11 mouse cellular contexts compared by ENCODE assay signal in genomic region chr7:105685541-105686197, GRCm38 (mm10). TPM values are rescaled to one million over a fixed set of nuclear protein-coding genes. Genes with fewer than 3 reads are reported as not detected.
DNase-seq lines count a peak whose midpoint lies in the region; ATAC-seq and TF ChIP-seq lines count a peak whose summit lies in the region.
"Had no signal": no experiment of that assay in that cellular context is flagged by ENCODE, and none has a peak within 500 bp of the region (broad histone marks: within the 10 kb centered on the region; RNA-seq: fewer than 3 reads in every experiment).

No protein-coding gene starts in this region.

- peak overlapping the region; percentile 51 for H3K4me2 ChIP-seq in heart, embryonic 11.5 days
- H3K4me2 ChIP-seq in embryonic facial prominence, embryonic 13.5 days, result peak overlapping the region; percentile 44
- H3K4me2 ChIP-seq: lung, embryonic 15.5 days had no signal

- H3K79me2 ChIP-seq in heart, adult 2 months (replicated peaks; ENCODE audit: control insufficient read depth, insufficient read depth, low read length), result no peaks in the 10 kb centered on the region

- no peak for ATAC-seq in heart, embryonic 11.5 days (replicated peaks; ENCODE audit: insufficient number of reproducible peaks, low FRiP score, low TSS enrichment)
- no peak; the same call in 1 of the 2 replicates for ATAC-seq in embryonic facial prominence, embryonic 13.5 days (ENCODE audit: insufficient number of reproducible peaks, insufficient read depth, low FRiP score, low TSS enrichment, low read depth)

- H3K27me3 ChIP-seq in heart, embryonic 11.5 days (ENCODE audit: control insufficient read depth, insufficient read depth, low read length), result no peaks in the 10 kb centered on the region
- H3K27me3 ChIP-seq in heart, adult 2 months (ENCODE audit: control insufficient read depth, insufficient read depth, low read length), result no peaks in the 10 kb centered on the region
- H3K27me3 ChIP-seq in embryonic facial prominence, embryonic 13.5 days, result peaks cover 5% of the 10 kb centered on the region; the same call in 1 of the 2 replicates
- H3K27me3 ChIP-seq: lung, embryonic 15.5 days had no signal

- no peak overlapping the region for H3K27ac ChIP-seq in heart, embryonic 11.5 days (ENCODE audit: low read depth, low read length)
- H3K27ac ChIP-seq in heart, adult 2 months, result no peak overlapping the region
- no peak overlapping the region for H3K27ac ChIP-seq in embryonic facial prominence, embryonic 13.5 days
- H3K27ac ChIP-seq: lung, embryonic 15.5 days had no signal

- H3K4me1 ChIP-seq in heart, embryonic 11.5 days (ENCODE audit: control insufficient read depth, insufficient read depth, low read length), result no peaks in the 10 kb centered on the region
- H3K4me1 ChIP-seq in heart, adult 2 months (ENCODE audit: control insufficient read depth, insufficient read depth, low read length), result no peaks in the 10 kb centered on the region
- H3K4me1 ChIP-seq in embryonic facial prominence, embryonic 13.5 days, result 0 out of 2 replicates have a peak, but pooled peaks cover 4% of the 10 kb centered on the region
- H3K4me1 ChIP-seq: lung, embryonic 15.5 days had no signal

- intact Hi-C loops in heart, adult 2 months (cut with DNase I), result no loop called here

- no peak overlapping the region for H3K4me3 ChIP-seq in heart, embryonic 11.5 days (ENCODE audit: low read depth, low read length)
- H3K4me3 ChIP-seq in heart, adult 2 months, result no peak overlapping the region
- no peak overlapping the region for H3K4me3 ChIP-seq in embryonic facial prominence, embryonic 13.5 days
- H3K4me3 ChIP-seq: lung, embryonic 15.5 days had no signal

- TF ChIP-seq EP300 in heart, adult 2 months (IDR thresholded peaks at IDR 0.05; ENCODE audit: insufficient read depth, low read depth, low read length), result no peak

- H3K9me3 ChIP-seq in heart, embryonic 11.5 days (replicated peaks; ENCODE audit: control insufficient read depth, low read length), result no peaks in the 10 kb centered on the region
- no peaks in the 10 kb centered on the region for H3K9me3 ChIP-seq in embryonic facial prominence, embryonic 13.5 days
- H3K9me3 ChIP-seq: lung, embryonic 15.5 days had no signal

- 15% methylated on average over 13 of the region's 13 CpGs for WGBS in heart, embryonic 11.5 days (ENCODE audit: insufficient replicate concordance)
- 31% methylated on average over 13 of the region's 13 CpGs for WGBS in heart, adult 2 months
- 12% methylated on average over 13 of the region's 13 CpGs for WGBS in embryonic facial prominence, embryonic 13.5 days

- no peak for DNase-seq in heart, adult 2 months
- DNase-seq in ES-CJ7 (ENCODE audit: low read depth, low spot score), result peak; percentile 63
- DNase-seq in mesoderm, embryonic 11.5 days (ENCODE audit: low read depth, low spot score), result peak; percentile 40
- DNase-seq in right cerebral cortex, postnatal 14 days, result no peak
- no peak for DNase-seq in Muller cell, postnatal 12 days (ENCODE audit: inconsistent ontology term)
- no peak for DNase-seq in thymus, postnatal 10 days (ENCODE audit: low spot score in 2 of 2)
- DNase-seq: cerebellum, postnatal 10 days; gastrocnemius, postnatal 25 days had no signal

- TF ChIP-seq CTCF in heart, adult 2 months (IDR thresholded peaks at IDR 0.05), result no peak

- H3K36me3 ChIP-seq in heart, embryonic 11.5 days (ENCODE audit: control insufficient read depth, insufficient read depth, low read length), result no peaks in the 10 kb centered on the region
- no peaks in the 10 kb centered on the region for H3K36me3 ChIP-seq in heart, adult 2 months (ENCODE audit: control insufficient read depth, insufficient read depth, low read length)
- no peaks in the 10 kb centered on the region for H3K36me3 ChIP-seq in embryonic facial prominence, embryonic 13.5 days
- H3K36me3 ChIP-seq: lung, embryonic 15.5 days had no signal

- TF ChIP-seq POLR2A in heart, adult 2 months (IDR thresholded peaks at IDR 0.05; ENCODE audit: insufficient read depth, low read depth, low read length), result no peak

- H3K9ac ChIP-seq in heart, embryonic 11.5 days (ENCODE audit: low read depth, low read length), result no peak overlapping the region
- H3K9ac ChIP-seq in heart, adult 2 months (ENCODE audit: low read depth, low read length), result no peak overlapping the region
- no peak overlapping the region for H3K9ac ChIP-seq in embryonic facial prominence, embryonic 13.5 days
- H3K9ac ChIP-seq: lung, embryonic 15.5 days had no signal

RNA-seq across cellular contexts. Expression of gene Dnhd1, which starts 35.0 kb away (rescaled TPM):
- 0.87 and 1.1 TPM in 2 replicates for polyA plus RNA-seq in heart, embryonic 11.5 days (2014; fragmentation: Nextera tagmentation; extraction: Ambion mirVana)
- total RNA-seq in heart, adult 2 months (2021), result under 1 TPM; 0.14 to 0.29 TPM
- 1.1 and 1.3 TPM in 2 replicates for polyA plus RNA-seq in heart, adult 2 months (2012; rRNA removed)
- 1.1 and 1.6 TPM in 2 replicates for polyA plus RNA-seq in embryonic facial prominence, embryonic 13.5 days (2015; fragmentation: Nextera tagmentation; extraction: Ambion mirVana)

RNA-seq across cellular contexts. Expression of gene Gm45799, which starts 45.3 kb away (rescaled TPM):
- polyA plus RNA-seq in heart, embryonic 11.5 days (2014; fragmentation: Nextera tagmentation; extraction: Ambion mirVana), result 30.2 and 39.0 TPM in 2 replicates
- 1 to 10 TPM in 1 of 2 experiments, under 1 TPM in 1; 0.78 to 2.0 TPM for total RNA-seq in heart, adult 2 months (2021)
- polyA plus RNA-seq in heart, adult 2 months (2012; rRNA removed), result 66.7 and 188 TPM in 2 replicates
- polyA plus RNA-seq in embryonic facial prominence, embryonic 13.5 days (2015; fragmentation: Nextera tagmentation; extraction: Ambion mirVana), result 32.4 and 35.2 TPM in 2 replicates

RNA-seq across cellular contexts. Expression of gene Arfip2, which starts 45.5 kb away (rescaled TPM):
- polyA plus RNA-seq in heart, embryonic 11.5 days (2014; fragmentation: Nextera tagmentation; extraction: Ambion mirVana), result 48.5 and 57.3 TPM in 2 replicates
- 10 to 100 TPM; 13.6 TPM for total RNA-seq in heart, adult 2 months (2021)
- 30.4 and 40.1 TPM in 2 replicates for polyA plus RNA-seq in heart, adult 2 months (2012; rRNA removed)
- polyA plus RNA-seq in embryonic facial prominence, embryonic 13.5 days (2015; fragmentation: Nextera tagmentation; extraction: Ambion mirVana), result 81.4 and 85.5 TPM in 2 replicates

RNA-seq across cellular contexts. Expression of gene Timm10b, which starts 45.8 kb away (rescaled TPM):
- polyA plus RNA-seq in heart, embryonic 11.5 days (2014; fragmentation: Nextera tagmentation; extraction: Ambion mirVana), result 151 and 160 TPM in 2 replicates
- total RNA-seq in heart, adult 2 months (2021), result 10 to 100 TPM; 70.8 to 78.5 TPM
- polyA plus RNA-seq in heart, adult 2 months (2012; rRNA removed), result 83.6 and 92.9 TPM in 2 replicates
- polyA plus RNA-seq in embryonic facial prominence, embryonic 13.5 days (2015; fragmentation: Nextera tagmentation; extraction: Ambion mirVana), result 161 and 178 TPM in 2 replicates

RNA-seq across cellular contexts. Expression of gene Ilk, which starts 50.7 kb away (rescaled TPM):
- 411 and 451 TPM in 2 replicates for polyA plus RNA-seq in heart, embryonic 11.5 days (2014; fragmentation: Nextera tagmentation; extraction: Ambion mirVana)
- 10 to 100 TPM; 81.4 to 84.4 TPM for total RNA-seq in heart, adult 2 months (2021)
- polyA plus RNA-seq in heart, adult 2 months (2012; rRNA removed), result 127 and 168 TPM in 2 replicates
- 253 and 273 TPM in 2 replicates for polyA plus RNA-seq in embryonic facial prominence, embryonic 13.5 days (2015; fragmentation: Nextera tagmentation; extraction: Ambion mirVana)

Comparison
In these comparisons a context has a peak if more than half of its experiments do, and no peak if none do; other contexts are left out.
1. DNase-seq: peak in ES-CJ7 (single experiment) and mesoderm, embryonic 11.5 days (single experiment); none in heart, adult 2 months (0 of 2), right cerebral cortex, postnatal 14 days (single experiment), Muller cell, postnatal 12 days (single experiment) and thymus, postnatal 10 days (0 of 2).